Comparison of ENCODE assay signal across 13 mouse cellular contexts in the genomic region with DNA sequence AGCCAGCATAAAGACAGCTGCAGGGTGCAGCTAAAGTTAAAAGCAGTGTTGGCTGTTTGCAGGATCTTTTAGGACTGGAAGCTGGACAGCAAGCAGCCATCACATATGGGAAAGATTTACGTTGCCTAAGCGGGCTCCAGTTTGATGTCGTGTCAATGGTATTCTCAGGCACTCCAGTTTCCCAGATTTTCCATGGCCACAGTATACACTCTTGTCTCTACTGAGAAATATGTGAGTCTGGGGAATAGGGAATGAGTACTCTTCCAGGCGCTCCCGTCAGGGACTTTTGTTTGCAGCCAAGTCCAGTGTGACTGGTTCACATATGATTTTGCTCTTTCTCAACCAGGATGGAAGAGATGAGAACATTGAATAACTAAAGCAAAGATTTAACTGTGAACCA.
DNase-seq lines count a peak whose midpoint lies in the region; ATAC-seq lines count a peak whose summit lies in the region.
"Had no signal": no experiment of that assay in that cellular context is flagged by ENCODE, and none has a peak within 500 bp of the region (broad histone marks: within the 10 kb centered on the region; RNA-seq: fewer than 3 reads in every experiment).

No protein-coding gene starts in this region.

- H3K27me3 ChIP-seq in neural tube, embryonic 15.5 days (replicated peaks), result no peaks in the 10 kb centered on the region
- H3K27me3 ChIP-seq in liver, embryonic 11.5 days (replicated peaks; ENCODE audit: control insufficient read depth, insufficient read depth, low read length), result no peaks in the 10 kb centered on the region
- H3K27me3 ChIP-seq: hindbrain, embryonic 12.5 days had no signal

- no peak overlapping the region for H3K4me2 ChIP-seq in neural tube, embryonic 15.5 days
- H3K4me2 ChIP-seq in liver, embryonic 11.5 days, result no peak overlapping the region
- H3K4me2 ChIP-seq: hindbrain, embryonic 12.5 days had no signal

- no peak overlapping the region for H3K9ac ChIP-seq in neural tube, embryonic 15.5 days (replicated peaks)
- no peak overlapping the region for H3K9ac ChIP-seq in liver, embryonic 11.5 days (ENCODE audit: low read depth, low read length)
- H3K9ac ChIP-seq: hindbrain, embryonic 12.5 days had no signal

- H3K4me1 ChIP-seq in neural tube, embryonic 15.5 days, result 0 out of 2 replicates have a peak, but pooled peaks cover 5% of the 10 kb centered on the region
- H3K4me1 ChIP-seq in liver, embryonic 11.5 days (replicated peaks; ENCODE audit: control insufficient read depth, insufficient read depth, low read length), result no peaks in the 10 kb centered on the region
- H3K4me1 ChIP-seq: hindbrain, embryonic 12.5 days had no signal

- no peak for ATAC-seq in neural tube, embryonic 15.5 days (ENCODE audit: low FRiP score)
- no peak for ATAC-seq in liver, embryonic 11.5 days (replicated peaks; ENCODE audit: low FRiP score)

- no peak overlapping the region for H3K4me3 ChIP-seq in neural tube, embryonic 15.5 days (replicated peaks)
- no peak overlapping the region for H3K4me3 ChIP-seq in liver, embryonic 11.5 days (ENCODE audit: low read depth, low read length)
- H3K4me3 ChIP-seq: hindbrain, embryonic 12.5 days; myocyte had no signal

- no peaks in the 10 kb centered on the region for H3K9me3 ChIP-seq in neural tube, embryonic 15.5 days (replicated peaks)
- H3K9me3 ChIP-seq in liver, embryonic 11.5 days (ENCODE audit: control insufficient read depth, low read length), result no peaks in the 10 kb centered on the region
- H3K9me3 ChIP-seq: hindbrain, embryonic 12.5 days had no signal

- peak; percentile 38 to 43 for DNase-seq in heart, postnatal 10 days
- no peak for DNase-seq in heart, postnatal 36 days
- DNase-seq in neural tube, embryonic 10.5 days (ENCODE audit: extremely low spot score, low spot score), result no peak
- DNase-seq in gastrocnemius, postnatal 25 days, result peak; percentile 53
- DNase-seq in left cerebral cortex, postnatal 10 days (ENCODE audit: extremely low spot score in 1 of 2, low spot score in 2 of 2), result no peak
- no peak for DNase-seq in layer of hippocampus, adult 9-11 months
- DNase-seq in liver, embryonic 11.5 days (ENCODE audit: low spot score), result no peak
- DNase-seq: adrenal gland, postnatal 10 days; liver; thymus, postnatal 25 days had no signal

- 0 out of 2 replicates have a peak overlapping the region, but pooled peaks have one; percentile 10 for H3K27ac ChIP-seq in neural tube, embryonic 15.5 days (replicated peaks)
- no peak overlapping the region for H3K27ac ChIP-seq in liver, embryonic 11.5 days (ENCODE audit: low read depth, low read length)
- H3K27ac ChIP-seq: hindbrain, embryonic 12.5 days had no signal

- intact Hi-C loops in heart, postnatal 10 days (cut with DNase I), result no loop called here
- intact Hi-C loops in heart, postnatal 36 days (cut with DNase I), result no loop called here
- intact Hi-C loops in left cerebral cortex, postnatal 10 days (cut with DNase I), result no loop called here

- WGBS in neural tube, embryonic 15.5 days, result 60% methylated on average over 5 of the region's 5 CpGs
- 81% methylated on average over 5 of the region's 5 CpGs for WGBS in liver, embryonic 11.5 days

- H3K36me3 ChIP-seq in neural tube, embryonic 15.5 days, result no peaks in the 10 kb centered on the region
- H3K36me3 ChIP-seq in liver, embryonic 11.5 days (ENCODE audit: control insufficient read depth, insufficient read depth, low read length), result no peaks in the 10 kb centered on the region
- H3K36me3 ChIP-seq: hindbrain, embryonic 12.5 days had no signal

Comparison
In these comparisons a context has a peak if more than half of its experiments do, and no peak if none do; other contexts are left out.
1. DNase-seq: peak in heart, postnatal 10 days (2 of 2) and gastrocnemius, postnatal 25 days (single experiment); none in heart, postnatal 36 days (0 of 2), neural tube, embryonic 10.5 days (single experiment), left cerebral cortex, postnatal 10 days (0 of 2), layer of hippocampus, adult 9-11 months (single experiment) and liver, embryonic 11.5 days (single experiment).